9 mouse cellular contexts compared by ENCODE assay signal in genomic region chr17:88336140-88336769, GRCm38 (mm10).
DNase-seq lines count a peak whose midpoint lies in the region; ATAC-seq and TF ChIP-seq lines count a peak whose summit lies in the region.
"Had no signal": no experiment of that assay in that cellular context is flagged by ENCODE, and none has a peak within 500 bp of the region (broad histone marks: within the 10 kb centered on the region; RNA-seq: fewer than 3 reads in every experiment).

No protein-coding gene starts in this region.

- H3K36me3 ChIP-seq in kidney, embryonic 15.5 days = no peaks in the 10 kb centered on the region
- H3K36me3 ChIP-seq in lung, embryonic 14.5 days (ENCODE audit: insufficient read depth) = no peaks in the 10 kb centered on the region
- H3K36me3 ChIP-seq: embryonic facial prominence, embryonic 12.5 days had no signal

- no peak overlapping the region for H3K4me2 ChIP-seq in kidney, embryonic 15.5 days
- H3K4me2 ChIP-seq in lung, embryonic 14.5 days = no peak overlapping the region
- H3K4me2 ChIP-seq: embryonic facial prominence, embryonic 12.5 days had no signal

- no peaks in the 10 kb centered on the region for H3K4me1 ChIP-seq in kidney, embryonic 15.5 days
- no peaks in the 10 kb centered on the region for H3K4me1 ChIP-seq in lung, embryonic 14.5 days (ENCODE audit: insufficient read depth)
- H3K4me1 ChIP-seq: embryonic facial prominence, embryonic 12.5 days had no signal

- TF ChIP-seq CTCF in gastrocnemius, adult 2 months (IDR thresholded peaks at IDR 0.05) = no peak
- no peak for TF ChIP-seq CTCF in lung, embryonic 14.5 days (IDR thresholded peaks at IDR 0.05; ENCODE audit: low read depth)

- H3K9ac ChIP-seq in kidney, embryonic 15.5 days = no peak overlapping the region
- H3K9ac ChIP-seq in lung, embryonic 14.5 days = no peak overlapping the region
- H3K9ac ChIP-seq: embryonic facial prominence, embryonic 12.5 days had no signal

- H3K4me3 ChIP-seq in kidney, embryonic 15.5 days (replicated peaks) = no peak overlapping the region
- no peak overlapping the region; the same call in 1 of the 2 replicates for H3K4me3 ChIP-seq in gastrocnemius, adult 2 months
- H3K4me3 ChIP-seq in lung, embryonic 14.5 days (ENCODE audit: low read depth, low read length) = no peak overlapping the region
- H3K4me3 ChIP-seq: embryonic facial prominence, embryonic 12.5 days had no signal

- no peak for ATAC-seq in kidney, embryonic 15.5 days (replicated peaks; ENCODE audit: low FRiP score)
- peak; percentile 52; the same call in 1 of the 2 replicates for ATAC-seq in lung, embryonic 14.5 days (ENCODE audit: insufficient read depth)
- ATAC-seq in erythroblast, adult 5-6 weeks (replicated peaks; ENCODE audit: low FRiP score, poor library complexity, severe bottlenecking) = no peak
- ATAC-seq in inflammation-experienced regulatory T-cells, adult 6 months = no peak

- intact Hi-C loops in gastrocnemius, adult 2 months (cut with DNase I) = loop anchor here (5.0 kb wide), 1 partner anchor 79 kb away; no protein-coding TSS in a partner anchor

- 56% methylated on average over 3 of the region's 3 CpGs for WGBS in kidney, embryonic 15.5 days
- 25% methylated on average over 3 of the region's 3 CpGs for whole genome bisulfite sequencing in lung, embryonic 14.5 days

- no peaks in the 10 kb centered on the region for H3K9me3 ChIP-seq in kidney, embryonic 15.5 days (replicated peaks)
- no peaks in the 10 kb centered on the region for H3K9me3 ChIP-seq in lung, embryonic 14.5 days (ENCODE audit: low read depth, low read length)
- H3K9me3 ChIP-seq: embryonic facial prominence, embryonic 12.5 days had no signal

- no peaks in the 10 kb centered on the region for H3K27me3 ChIP-seq in kidney, embryonic 15.5 days
- no peaks in the 10 kb centered on the region for H3K27me3 ChIP-seq in lung, embryonic 14.5 days (ENCODE audit: insufficient read depth, low read length)
- H3K27me3 ChIP-seq: embryonic facial prominence, embryonic 12.5 days had no signal

- peak; percentile 14 for DNase-seq in kidney, adult 18-20 months
- DNase-seq in cerebellum, adult 11 months = peak; percentile 54
- peak; percentile 82 for DNase-seq in gastrocnemius, adult 2 months
- no peak for DNase-seq in lung, embryonic 14.5 days
- DNase-seq in thymus, postnatal 14 days = no peak

- no peak overlapping the region for H3K27ac ChIP-seq in kidney, embryonic 15.5 days
- H3K27ac ChIP-seq in gastrocnemius, adult 2 months = peak overlapping the region; percentile 98
- no peak overlapping the region for H3K27ac ChIP-seq in lung, embryonic 14.5 days (ENCODE audit: low read depth)
- H3K27ac ChIP-seq: embryonic facial prominence, embryonic 12.5 days had no signal

Comparison
In these comparisons a context has a peak if more than half of its experiments do, and no peak if none do; other contexts are left out.
1. DNase-seq: peak in kidney, adult 18-20 months (single experiment), cerebellum, adult 11 months (single experiment) and gastrocnemius, adult 2 months (single experiment); none in lung, embryonic 14.5 days (single experiment) and thymus, postnatal 14 days (single experiment).